Mouse (Mus musculus): ENCODE data around the gene Suz12.

Gene Suz12

DNA sequence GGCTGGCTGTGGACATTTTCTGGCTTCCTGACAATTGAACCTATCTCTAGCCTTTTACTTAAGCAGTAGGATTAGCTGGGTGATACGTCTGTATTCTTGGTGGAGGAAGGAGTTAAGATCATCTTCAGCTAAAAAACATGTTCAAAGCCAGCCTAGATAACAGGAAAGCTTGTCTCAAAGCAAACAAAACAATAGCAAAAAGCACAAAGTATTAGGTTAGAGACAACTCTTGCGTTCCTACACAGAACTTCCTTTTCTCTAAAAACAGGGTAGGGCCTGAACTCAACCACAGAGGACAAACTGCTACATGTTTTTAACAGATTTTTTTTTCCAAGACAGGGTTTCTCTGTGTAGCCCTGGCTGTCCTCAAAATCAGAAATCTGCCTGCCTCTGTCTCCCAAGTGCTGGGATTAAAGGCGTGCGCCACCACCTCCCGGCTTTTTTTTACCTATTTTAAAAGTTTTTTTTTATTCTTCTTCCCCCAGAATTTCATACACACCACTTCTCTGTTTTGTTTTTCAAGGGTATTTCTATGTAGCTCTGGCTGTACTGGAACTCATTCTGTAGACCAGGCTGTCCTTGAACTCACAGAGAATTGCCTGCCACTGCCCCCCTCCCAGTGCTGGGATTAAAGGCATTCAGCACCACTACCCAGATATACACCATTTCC lies 82.8 kb downstream of the Suz12 start:
- DNase-seq (ENCODE audit: low spot score in 2 of 2) = no peak

DNA sequence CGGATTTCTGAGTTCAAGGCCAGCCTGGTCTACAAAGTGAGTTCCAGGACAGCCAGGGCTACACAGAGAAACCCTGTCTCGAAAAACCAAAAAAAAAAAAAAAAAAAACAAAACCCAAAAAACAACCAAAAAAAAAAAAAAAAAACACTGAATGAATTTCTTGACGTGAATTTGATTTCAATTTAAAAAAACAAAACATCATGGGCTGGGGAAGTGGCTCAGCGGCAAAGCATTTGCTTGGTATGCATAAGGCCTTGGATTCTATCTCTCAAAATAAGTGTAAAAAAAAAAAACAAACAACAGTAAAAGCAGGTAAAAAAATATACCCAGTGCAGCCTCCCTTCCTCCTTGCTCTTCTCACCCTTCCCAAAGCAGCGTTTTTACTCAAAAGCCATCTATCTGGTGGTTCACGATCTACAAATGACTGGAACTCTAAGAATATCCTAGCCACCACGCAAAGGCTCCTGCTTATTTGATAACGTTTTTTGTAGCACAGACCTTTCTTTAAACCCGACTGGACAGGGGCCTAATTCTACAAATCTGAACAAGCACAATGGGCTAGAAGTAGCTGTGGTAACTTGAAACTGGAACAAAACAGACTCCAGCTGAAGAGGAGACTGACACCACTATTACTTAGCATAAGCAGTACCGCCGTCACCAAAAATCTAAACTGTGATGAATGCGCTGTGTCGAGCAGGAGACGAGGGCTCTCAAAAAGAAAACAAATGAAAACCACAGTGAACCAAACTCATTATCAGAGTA lies 85.1 kb downstream of the Suz12 start:
- no peak for DNase-seq (ENCODE audit: low spot score in 2 of 2)

DNA sequence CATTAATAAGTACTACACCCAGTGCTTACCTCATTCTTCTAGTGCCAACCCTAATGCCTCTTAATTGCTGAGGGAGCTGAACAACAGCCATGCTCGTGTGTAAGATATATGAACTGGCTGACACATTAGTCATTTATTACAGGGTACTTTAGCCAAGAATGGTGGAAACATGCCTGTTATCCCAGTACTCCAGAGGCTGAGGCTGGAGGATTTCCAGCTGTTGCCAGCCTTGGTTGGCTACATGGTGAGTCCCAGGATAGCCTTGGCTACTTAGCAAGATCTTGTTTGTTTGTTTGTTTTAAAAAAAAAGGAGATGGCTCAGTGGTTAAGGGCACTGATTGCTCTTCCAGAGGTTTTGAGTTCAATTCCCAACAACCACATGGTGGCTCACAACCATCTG lies 85.9 kb downstream of the Suz12 start:
- no peak for DNase-seq (ENCODE audit: low spot score in 2 of 2)

DNA sequence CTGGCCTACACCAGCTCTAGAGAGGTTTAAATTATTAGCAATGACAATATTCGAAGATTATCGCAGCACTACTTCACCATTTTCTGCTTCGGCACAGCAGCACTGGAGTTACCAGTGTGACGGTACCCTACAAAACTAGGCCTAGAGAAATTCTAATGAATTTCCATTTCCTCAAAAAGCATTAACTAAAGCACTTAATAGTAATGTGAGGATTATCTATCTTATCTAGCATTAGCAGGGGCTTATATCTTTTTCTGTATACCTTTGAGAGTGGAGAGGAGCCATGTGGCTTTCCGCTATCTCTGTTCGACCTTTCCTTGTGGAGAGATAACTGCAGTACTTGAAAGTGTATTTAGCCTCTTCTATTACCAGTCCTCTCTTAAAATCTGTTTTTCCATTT lies 86.8 kb downstream of the Suz12 start:
- no peak for DNase-seq (ENCODE audit: low spot score in 2 of 2)

DNA sequence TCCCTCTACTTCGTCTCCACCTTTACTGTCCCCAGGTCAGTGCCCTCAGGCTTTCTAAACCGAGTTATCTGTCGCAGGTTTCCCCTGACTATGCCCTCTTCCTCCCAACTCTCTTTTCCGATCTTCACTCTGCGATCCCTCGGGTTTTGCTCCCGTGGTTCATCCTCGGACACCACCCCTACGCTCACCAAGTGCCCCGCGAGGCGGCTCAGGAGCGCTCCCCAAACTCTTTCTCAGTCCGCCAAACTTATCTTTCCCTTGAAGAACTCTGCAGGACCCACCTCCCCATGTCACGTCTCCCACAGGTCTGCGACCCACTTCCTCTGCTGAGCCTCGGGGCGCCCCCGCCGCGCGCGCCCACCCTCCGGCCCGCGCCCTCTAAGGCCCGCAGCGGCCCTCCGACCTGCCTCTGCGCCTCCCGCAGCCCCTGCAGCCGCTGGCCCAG lies 87.5 kb downstream of the Suz12 start:
- DNase-seq (ENCODE audit: low spot score in 2 of 2) = no peak

DNA sequence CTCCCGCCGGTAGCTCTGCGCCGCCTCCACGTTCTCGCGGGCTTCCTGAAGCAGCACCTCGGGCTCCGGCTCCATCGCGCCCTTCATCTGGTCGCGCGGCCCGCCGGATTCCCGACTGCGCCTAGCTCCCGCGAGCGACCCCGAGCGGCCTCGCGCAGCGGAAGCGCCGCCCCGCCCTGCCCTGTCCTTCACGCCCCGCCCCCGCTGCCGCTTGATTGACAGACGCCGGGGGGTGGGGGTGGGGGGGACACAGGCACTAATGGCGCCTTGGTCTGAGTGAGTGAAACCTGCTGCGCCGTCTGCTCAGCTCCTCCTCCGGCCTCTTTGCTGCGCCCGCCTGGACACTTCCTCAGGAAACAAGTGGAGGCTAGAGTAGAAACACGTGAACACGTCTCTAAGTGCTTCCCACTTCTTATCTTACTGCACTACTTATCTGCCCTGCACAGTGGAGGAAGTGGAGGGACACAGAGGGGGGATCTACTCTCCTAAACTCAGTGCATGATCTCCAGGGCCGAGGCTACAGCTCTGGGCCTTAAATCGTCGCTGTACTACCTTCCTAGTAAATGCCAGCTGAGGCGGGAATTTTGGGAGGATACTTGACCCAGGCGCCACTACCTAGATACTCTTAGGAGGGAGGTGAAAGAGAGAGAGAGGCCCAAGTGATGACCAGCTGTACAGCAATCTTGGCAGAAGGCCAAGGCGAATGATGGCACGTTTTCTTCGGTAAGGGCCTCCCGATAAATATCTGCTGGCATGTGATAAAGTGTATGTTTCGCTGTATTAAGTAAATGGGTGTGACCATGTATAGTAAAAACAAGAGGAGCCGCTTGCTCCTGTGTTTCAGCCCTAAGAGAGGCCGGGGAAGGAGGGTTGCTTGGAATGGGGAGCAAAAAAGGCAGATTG lies 88.2 kb downstream of the Suz12 start, which contains the start of gene Crlf3:
TSS of gene Crlf3 (minus strand) at position 166 of the 903 bp plus-strand sequence.
- DNase-seq (ENCODE audit: low spot score in 2 of 2) = peak; percentile 85 to 92

DNA sequence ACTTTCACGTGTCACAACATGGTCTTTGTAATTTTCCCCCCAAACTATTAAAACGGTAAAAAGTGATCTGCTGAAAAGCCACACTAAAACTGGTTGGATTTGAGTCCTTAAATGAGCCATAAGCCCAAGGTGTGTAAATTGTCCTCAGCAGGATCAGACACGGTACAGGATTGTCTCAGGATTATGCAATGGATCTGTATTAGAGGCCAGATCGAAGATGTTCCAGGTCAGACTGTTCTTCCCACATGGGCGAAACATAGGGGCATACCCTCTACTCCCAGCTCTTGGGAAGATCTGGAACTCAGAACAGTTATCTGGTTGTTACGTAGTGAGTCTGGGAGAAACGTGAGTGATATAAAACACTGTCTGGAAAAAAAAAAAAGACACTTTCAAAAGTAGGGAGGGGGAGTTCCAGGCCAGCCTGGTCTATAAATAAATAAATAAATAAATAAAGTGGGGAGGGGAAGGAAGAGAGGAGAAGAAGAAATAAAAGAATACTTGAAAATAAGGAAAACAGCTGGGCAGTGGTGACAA lies 88.9 kb downstream of the Suz12 start:
- DNase-seq (ENCODE audit: low spot score in 2 of 2) = no peak

Data from cerebellum, postnatal 4 days (tissue).